Mouse (Mus musculus): Measurements from ENCODE around the gene Klk10.

DNA sequence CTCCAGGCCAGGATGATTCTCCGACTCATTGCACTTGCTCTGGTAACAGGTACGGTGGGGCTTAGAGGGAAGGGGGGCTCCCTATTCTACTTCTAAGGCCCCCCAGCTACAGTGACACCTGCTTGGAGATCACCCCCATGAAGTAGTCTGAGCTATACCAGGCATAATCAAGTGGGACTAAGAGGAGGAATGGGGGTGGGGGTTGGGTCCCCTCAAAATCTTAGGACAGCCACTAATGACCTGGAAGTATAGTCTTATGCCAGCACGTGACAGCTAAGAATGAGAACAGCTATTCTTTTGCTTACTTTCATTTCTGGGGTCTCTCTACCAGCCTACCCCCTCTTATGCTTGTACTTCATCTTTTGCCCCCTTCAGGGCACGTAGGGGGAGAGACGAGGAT is 4.3 kb upstream of the Klk10 start:
- TF ChIP-seq GATA1 (IDR thresholded peaks at IDR 0.05; ENCODE audit: borderline replicate concordance, low read length): no peak
- no peak for TF ChIP-seq FLI1 (IDR thresholded peaks at IDR 0.05; ENCODE audit: low read length)

All from megakaryocyte, embryonic 14.5 days (primary cell).